Mouse (Mus musculus) adrenal gland, postnatal 10 days (tissue): ENCODE measurements around the gene Amotl2. TPM values are rescaled to one million over a fixed set of nuclear protein-coding genes. Genes with fewer than 3 reads are reported as not detected.
A peak's percentile ranks its signal among the peaks of the same experiment; 100 is the strongest.
"Not testable (repeated sequence)": the region's sequence is repeated elsewhere in the genome, so short reads cannot be mapped to it uniquely, and the experiment has no call there.

Source experiments
- DNase-seq: peaks from one replicate; pipeline ENCODE4 v3.0.0; 2021; ENCODE audit warnings: mixed read lengths
- total RNA-seq, 2 experiments: library from RNA; stranded (reverse); gene quantifications; 2 replicates each; pipeline ENCODE4 v1.2.3; 2021

Amotl2 gene
- total RNA-seq, 2 experiments from 2014 or later = 101 to 154 TPM

- no peak for DNase-seq
Observed at GRCm38 (mm10) chr9:102733999-102734738, 17.7 kb downstream of the Amotl2 start.

GRCm38 (mm10) chr9:102734739-102735075 lies 18.2 kb downstream of the Amotl2 start:
- DNase-seq = no peak

- DNase-seq = no peak
Observed at GRCm38 (mm10) chr9:102735231-102735630, 18.8 kb downstream of the Amotl2 start.

- peak; percentile 49 for DNase-seq
Observed at GRCm38 (mm10) chr9:102735996-102736395, 19.5 kb downstream of the Amotl2 start.

GRCm38 (mm10) chr9:102737405-102737804 lies 20.9 kb downstream of the Amotl2 start:
- peak; percentile 24 for DNase-seq

GRCm38 (mm10) chr9:102746753-102747152 lies 30.3 kb downstream of the Amotl2 start:
- peak; percentile 73 for DNase-seq

- DNase-seq = no peak
Observed at GRCm38 (mm10) chr9:102747902-102748301, 31.4 kb downstream of the Amotl2 start.

GRCm38 (mm10) chr9:102749216-102749615 lies 32.7 kb downstream of the Amotl2 start:
- peak; percentile 75 for DNase-seq

- no peak for DNase-seq
Observed at GRCm38 (mm10) chr9:102751632-102752303, 35.3 kb downstream of the Amotl2 start.

- DNase-seq = no peak
Observed at GRCm38 (mm10) chr9:102753299-102753698, 36.8 kb downstream of the Amotl2 start.

GRCm38 (mm10) chr9:102755161-102755560 lies 38.7 kb downstream of the Amotl2 start:
- DNase-seq = peak; percentile 71

GRCm38 (mm10) chr9:102755591-102756270 lies 39.3 kb downstream of the Amotl2 start:
- peak; percentile 72 for DNase-seq

GRCm38 (mm10) chr9:102756352-102756751 lies 39.9 kb downstream of the Amotl2 start:
- no peak for DNase-seq

GRCm38 (mm10) chr9:102758851-102759250 lies 42.4 kb downstream of the Amotl2 start:
- no peak for DNase-seq

GRCm38 (mm10) chr9:102759581-102760001 lies 43.1 kb downstream of the Amotl2 start:
- DNase-seq = peak; percentile 54

- DNase-seq = no peak
Observed at GRCm38 (mm10) chr9:102761599-102761998, 45.1 kb downstream of the Amotl2 start.

- DNase-seq = no peak
Observed at GRCm38 (mm10) chr9:102762836-102763235, 46.4 kb downstream of the Amotl2 start.

- DNase-seq = no peak
Observed at GRCm38 (mm10) chr9:102763520-102763919, 47.0 kb downstream of the Amotl2 start.

GRCm38 (mm10) chr9:102764540-102764939 lies 48.1 kb downstream of the Amotl2 start:
- DNase-seq = not testable (repeated sequence)

- no peak for DNase-seq
Observed at GRCm38 (mm10) chr9:102766741-102767140, 50.3 kb downstream of the Amotl2 start.

GRCm38 (mm10) chr9:102769257-102769656 lies 52.8 kb downstream of the Amotl2 start:
- no peak for DNase-seq

GRCm38 (mm10) chr9:102770190-102770589 lies 53.7 kb downstream of the Amotl2 start:
- DNase-seq = no peak

- DNase-seq = no peak
Observed at GRCm38 (mm10) chr9:102771308-102771895, 54.9 kb downstream of the Amotl2 start.
